Mouse (Mus musculus): ENCODE data around the gene Il34. TPM values are rescaled to one million over a fixed set of nuclear protein-coding genes. Genes with fewer than 3 reads are reported as not detected.

Gene Il34
- polyA plus RNA-seq, 1 experiment from 2014 or later = 5.3 TPM

- WGBS = 37% methylated on average over 12 of the region's 12 CpGs
- Histone ChIP-seq H3K36me3 (no peaks in the 10 kb centered on the region), H3K27ac (replicated peaks) (peak overlapping the region; percentile 95), H3K4me2 (replicated peaks) (no peak overlapping the region), H3K9ac (no peak overlapping the region), H3K4me1 (peaks cover 88% of the 10 kb centered on the region), H3K27me3 (no peaks in the 10 kb centered on the region), H3K4me3 (replicated peaks) (no peak overlapping the region), H3K9me3 (replicated peaks) (no peaks in the 10 kb centered on the region)
- no peak for ATAC-seq (ENCODE audit: insufficient number of reproducible peaks, low FRiP score, low TSS enrichment, low read depth)
These were observed 86.6 kb downstream of the Il34 start for GRCm38 (mm10) chr8:110718969-110719670.

- Histone ChIP-seq H3K4me1 (peaks cover 87% of the 10 kb centered on the region), H3K9ac (no peak overlapping the region), H3K36me3 (peaks cover 4% of the 10 kb centered on the region; the same call in 1 of the 2 replicates), H3K4me2 (replicated peaks) (no peak overlapping the region), H3K9me3 (replicated peaks) (no peaks in the 10 kb centered on the region), H3K27ac (replicated peaks) (peak overlapping the region; percentile 95), H3K4me3 (replicated peaks) (no peak overlapping the region), H3K27me3 (no peaks in the 10 kb centered on the region)
- 83% methylated on average over 8 of the region's 8 CpGs for WGBS
- ATAC-seq (ENCODE audit: insufficient number of reproducible peaks, low FRiP score, low TSS enrichment, low read depth) = no peak
These were observed 87.3 kb downstream of the Il34 start for GRCm38 (mm10) chr8:110718209-110718968.

- Histone ChIP-seq H3K4me2 (replicated peaks) (no peak overlapping the region), H3K4me3 (replicated peaks) (no peak overlapping the region), H3K9ac (no peak overlapping the region), H3K4me1 (peaks cover 87% of the 10 kb centered on the region), H3K9me3 (replicated peaks) (no peaks in the 10 kb centered on the region), H3K27me3 (no peaks in the 10 kb centered on the region), H3K36me3 (peaks cover 10% of the 10 kb centered on the region; the same call in 1 of the 2 replicates), H3K27ac (replicated peaks) (peak overlapping the region; percentile 92)
- WGBS = 29% methylated on average over 7 of the region's 7 CpGs
- no peak for ATAC-seq (ENCODE audit: insufficient number of reproducible peaks, low FRiP score, low TSS enrichment, low read depth)
These were observed 88.6 kb downstream of the Il34 start for GRCm38 (mm10) chr8:110717131-110717530.

GRCm38 (mm10) chr8:110716075-110716474 lies 89.6 kb downstream of the Il34 start:
- H3K27me3 ChIP-seq = no peaks in the 10 kb centered on the region
- no peak overlapping the region for H3K9ac ChIP-seq
- peaks cover 95% of the 10 kb centered on the region for H3K4me1 ChIP-seq
- 31% methylated on average over 4 of the region's 4 CpGs for WGBS
- peak; percentile 74 for ATAC-seq (ENCODE audit: insufficient number of reproducible peaks, low FRiP score, low TSS enrichment, low read depth)
- peaks cover 17% of the 10 kb centered on the region; the same call in 1 of the 2 replicates for H3K36me3 ChIP-seq
- H3K9me3 ChIP-seq (replicated peaks) = no peaks in the 10 kb centered on the region
- H3K4me2 ChIP-seq (replicated peaks) = 0 out of 2 replicates have a peak overlapping the region, but pooled peaks have one; percentile 10
- H3K27ac ChIP-seq (replicated peaks) = peak overlapping the region; percentile 92
- no peak overlapping the region for H3K4me3 ChIP-seq (replicated peaks)

GRCm38 (mm10) chr8:110714827-110715519 lies 90.8 kb downstream of the Il34 start:
- Histone ChIP-seq H3K4me3 (replicated peaks) (no peak overlapping the region), H3K4me2 (replicated peaks) (no peak overlapping the region), H3K36me3 (peaks cover 17% of the 10 kb centered on the region; the same call in 1 of the 2 replicates), H3K9ac (0 out of 2 replicates have a peak overlapping the region, but pooled peaks have one; percentile 1), H3K9me3 (replicated peaks) (no peaks in the 10 kb centered on the region), H3K27ac (replicated peaks) (peak overlapping the region; percentile 92), H3K4me1 (peaks cover 95% of the 10 kb centered on the region), H3K27me3 (no peaks in the 10 kb centered on the region)
- 58% methylated on average over 15 of the region's 15 CpGs for WGBS
- ATAC-seq (ENCODE audit: insufficient number of reproducible peaks, low FRiP score, low TSS enrichment, low read depth) = no peak

- ATAC-seq (ENCODE audit: insufficient number of reproducible peaks, low FRiP score, low TSS enrichment, low read depth) = no peak
- H3K27ac ChIP-seq (replicated peaks) = peak overlapping the region; percentile 52
- no peak overlapping the region for H3K4me3 ChIP-seq (replicated peaks)
- H3K4me1 ChIP-seq = peaks cover 88% of the 10 kb centered on the region
- no peak overlapping the region for H3K4me2 ChIP-seq (replicated peaks)
- no peaks in the 10 kb centered on the region for H3K9me3 ChIP-seq (replicated peaks)
- no peak overlapping the region for H3K9ac ChIP-seq
- WGBS = 73% methylated on average over 7 of the region's 7 CpGs
- H3K36me3 ChIP-seq = peaks cover 17% of the 10 kb centered on the region; the same call in 1 of the 2 replicates
- no peaks in the 10 kb centered on the region for H3K27me3 ChIP-seq
These were observed 92.7 kb downstream of the Il34 start for GRCm38 (mm10) chr8:110713073-110713472.

- Histone ChIP-seq H3K4me3 (replicated peaks) (no peak overlapping the region), H3K4me2 (replicated peaks) (no peak overlapping the region), H3K9ac (no peak overlapping the region), H3K27ac (replicated peaks) (peak overlapping the region; percentile 56), H3K36me3 (peaks cover 17% of the 10 kb centered on the region; the same call in 1 of the 2 replicates), H3K9me3 (replicated peaks) (no peaks in the 10 kb centered on the region), H3K4me1 (peaks cover 79% of the 10 kb centered on the region), H3K27me3 (no peaks in the 10 kb centered on the region)
- ATAC-seq (ENCODE audit: insufficient number of reproducible peaks, low FRiP score, low TSS enrichment, low read depth) = peak; percentile 26
- 69% methylated on average over 13 of the region's 13 CpGs for WGBS
These were observed 94.3 kb downstream of the Il34 start for GRCm38 (mm10) chr8:110711271-110711934.

- ATAC-seq (ENCODE audit: insufficient number of reproducible peaks, low FRiP score, low TSS enrichment, low read depth) = no peak
- peak overlapping the region; percentile 56 for H3K27ac ChIP-seq (replicated peaks)
- H3K9me3 ChIP-seq (replicated peaks) = no peaks in the 10 kb centered on the region
- H3K36me3 ChIP-seq = peaks cover 17% of the 10 kb centered on the region; the same call in 1 of the 2 replicates
- no peak overlapping the region for H3K4me2 ChIP-seq (replicated peaks)
- WGBS = 49% methylated on average over 3 of the region's 3 CpGs
- no peaks in the 10 kb centered on the region for H3K27me3 ChIP-seq
- H3K4me3 ChIP-seq (replicated peaks) = no peak overlapping the region
- peaks cover 79% of the 10 kb centered on the region for H3K4me1 ChIP-seq
- no peak overlapping the region for H3K9ac ChIP-seq
These were observed 95.1 kb downstream of the Il34 start for GRCm38 (mm10) chr8:110710593-110710992.

- Histone ChIP-seq H3K36me3 (peaks cover 13% of the 10 kb centered on the region; the same call in 1 of the 2 replicates), H3K27me3 (no peaks in the 10 kb centered on the region), H3K9ac (no peak overlapping the region), H3K4me1 (peaks cover 81% of the 10 kb centered on the region), H3K4me2 (replicated peaks) (no peak overlapping the region), H3K9me3 (replicated peaks) (no peaks in the 10 kb centered on the region), H3K4me3 (replicated peaks) (no peak overlapping the region), H3K27ac (replicated peaks) (no peak overlapping the region)
- ATAC-seq (ENCODE audit: insufficient number of reproducible peaks, low FRiP score, low TSS enrichment, low read depth) = no peak
- WGBS = 83% methylated on average over 11 of the region's 11 CpGs
These were observed 97.3 kb downstream of the Il34 start for GRCm38 (mm10) chr8:110708429-110708828.

- Histone ChIP-seq H3K4me2 (replicated peaks) (no peak overlapping the region), H3K9me3 (replicated peaks) (no peaks in the 10 kb centered on the region), H3K4me3 (replicated peaks) (no peak overlapping the region), H3K4me1 (peaks cover 83% of the 10 kb centered on the region), H3K9ac (no peak overlapping the region), H3K27ac (replicated peaks) (peak overlapping the region; percentile 82), H3K27me3 (no peaks in the 10 kb centered on the region), H3K36me3 (no peaks in the 10 kb centered on the region)
- no peak for ATAC-seq (ENCODE audit: insufficient number of reproducible peaks, low FRiP score, low TSS enrichment, low read depth)
- WGBS = 82% methylated on average over 3 of the region's 3 CpGs
These were observed 99.3 kb downstream of the Il34 start for GRCm38 (mm10) chr8:110706288-110706870.

Data from embryonic facial prominence, embryonic 15.5 days (tissue).